Mouse (Mus musculus) lung, postnatal 0 days (tissue): ENCODE measurements at regions not wholly inside any gene's neighbourhood (a gene's known extent, or its start where the extent isn't known, plus 50 kb on each side); places are given as distances from the start of the nearest gene placed in this dataset.

Experiments used
- CTCF ChIP-seq: IDR thresholded peaks from 2 replicates; pipeline ENCODE4 v1.5.1; 2016; ENCODE audit warnings: antibody characterized with exemption, mild to moderate bottlenecking
- EP300 ChIP-seq: IDR thresholded peaks from 2 replicates; pipeline ENCODE4 v1.6.1; 2016; ENCODE audit warnings: antibody characterized with exemption, mild to moderate bottlenecking, control low read depth

GRCm38 (mm10) chr9:47300633-47301032 lies 229.3 kb upstream of the Cadm1 start:
- no peak for TF ChIP-seq CTCF
- no peak for TF ChIP-seq EP300
